Mouse (Mus musculus) lung, embryonic 14.5 days (tissue): ENCODE results near the gene Styk1. TPM values are rescaled to one million over a fixed set of nuclear protein-coding genes. Genes with fewer than 3 reads are reported as not detected.
A peak's percentile ranks its signal among the peaks of the same experiment; 100 is the strongest.

Source experiments
- ATAC-seq: fragments of 200-750 bp; cut with Nextera tagmentation; 2 replicates; pipeline ENCODE4 v1.8.0; 2017; ENCODE audit warnings: mild to moderate bottlenecking, moderate TSS enrichment, moderate library complexity; ENCODE audit not compliant: insufficient read depth
- DNase-seq: peaks from one replicate; pipeline ENCODE4 v3.0.0-alpha.2; 2015
- H3K27ac ChIP-seq: fragments of 300-500 bp; sonication (generic); 2 replicates; pipeline ENCODE4 v1.5.1; 2014; ENCODE audit warnings: low read depth, mild to moderate bottlenecking, moderate library complexity
- H3K27me3 ChIP-seq: fragments of 300-500 bp; sonication (generic); 2 replicates; pipeline ENCODE4 v1.6.1; 2014; ENCODE audit warnings: low read length, control low read depth; ENCODE audit not compliant: insufficient read depth
- H3K36me3 ChIP-seq: fragments of 300-500 bp; sonication (generic); 2 replicates; pipeline ENCODE4 v1.6.1; 2014; ENCODE audit warnings: control low read depth; ENCODE audit not compliant: insufficient read depth
- H3K4me1 ChIP-seq: fragments of 300-500 bp; sonication (generic); 2 replicates; pipeline ENCODE4 v1.6.1; 2014; ENCODE audit warnings: antibody characterized with exemption, control low read depth; ENCODE audit not compliant: insufficient read depth
- H3K4me2 ChIP-seq: fragments of 300-500 bp; sonication (generic); 2 replicates; pipeline ENCODE4 v1.6.1; 2014; ENCODE audit warnings: mild to moderate bottlenecking
- H3K4me3 ChIP-seq: fragments of 300-500 bp; sonication (generic); 2 replicates; pipeline ENCODE4 v1.5.1; 2014; ENCODE audit warnings: low read depth, low read length
- H3K9ac ChIP-seq: fragments of 300-500 bp; sonication (generic); 2 replicates; pipeline ENCODE4 v1.6.1; 2014
- H3K9me3 ChIP-seq: fragments of 300-500 bp; sonication (generic); 2 replicates; pipeline ENCODE4 v1.6.1; 2016; ENCODE audit warnings: low read depth, low read length, control low read depth
- CTCF ChIP-seq: IDR thresholded peaks from 2 replicates; pipeline ENCODE4 v1.5.1; 2016; ENCODE audit warnings: antibody characterized with exemption, low read depth
- WGBS: fragments of 180-500 bp; shearing (Covaris S2); extraction: QIAGEN DNeasy Blood & Tissue Kit; methylation state at CpG from one replicate; pipeline ENCODE4 v1.1.7; 2014; 5-methylcytosine and 5-hydroxymethylcytosine counted together
- polyA plus RNA-seq: library from polyadenylated mRNA; unstranded; fragments of >200 nt; fragmentation: Nextera tagmentation; extraction: Ambion mirVana; gene quantifications from 2 replicates; pipeline ENCODE4 v1.2.1, GENCODE M21; 2014

The Styk1 gene
- polyA plus RNA-seq, 1 experiment from 2014 or later, result 1.7 TPM

- Histone ChIP-seq H3K9ac (no peak overlapping the region), H3K4me3 (no peak overlapping the region), H3K27me3 (no peaks in the 10 kb centered on the region), H3K27ac (no peak overlapping the region), H3K36me3 (no peaks in the 10 kb centered on the region), H3K4me2 (no peak overlapping the region), H3K4me1 (no peaks in the 10 kb centered on the region), H3K9me3 (no peaks in the 10 kb centered on the region)
- WGBS, result 72% methylated on average over 7 of the region's 7 CpGs
- TF ChIP-seq CTCF, result no peak
- ATAC-seq (peak; percentile 75), DNase-seq (peak; percentile 30)
Observed at GRCm38 (mm10) chr6:131316155-131317101, 37.0 kb downstream of the Styk1 start.

- DNase-seq (no peak), ATAC-seq (no peak)
- H3K4me1 ChIP-seq, result no peaks in the 10 kb centered on the region
- TF ChIP-seq CTCF, result no peak
- H3K9ac ChIP-seq, result no peak overlapping the region
- no peak overlapping the region for H3K4me2 ChIP-seq
- WGBS, result 44% methylated on average over 3 of the region's 3 CpGs
- H3K4me3 ChIP-seq, result no peak overlapping the region
- H3K27me3 ChIP-seq, result no peaks in the 10 kb centered on the region
- no peak overlapping the region for H3K27ac ChIP-seq
- H3K36me3 ChIP-seq, result no peaks in the 10 kb centered on the region
- H3K9me3 ChIP-seq, result no peaks in the 10 kb centered on the region
Observed at GRCm38 (mm10) chr6:131308031-131308430, 45.4 kb downstream of the Styk1 start.

GRCm38 (mm10) chr6:131304776-131305175 is 48.6 kb downstream of the Styk1 start:
- Histone ChIP-seq H3K27me3 (no peaks in the 10 kb centered on the region), H3K4me3 (no peak overlapping the region), H3K9ac (no peak overlapping the region), H3K9me3 (no peaks in the 10 kb centered on the region), H3K4me2 (no peak overlapping the region), H3K4me1 (no peaks in the 10 kb centered on the region), H3K36me3 (no peaks in the 10 kb centered on the region), H3K27ac (no peak overlapping the region)
- ATAC-seq, result no peak
- no peak for TF ChIP-seq CTCF
- DNase-seq, result no peak
- 39% methylated on average over 3 of the region's 3 CpGs for WGBS

GRCm38 (mm10) chr6:131298531-131298930 is 54.9 kb downstream of the Styk1 start:
- H3K27ac ChIP-seq, result no peak overlapping the region
- TF ChIP-seq CTCF, result no peak
- no peak overlapping the region for H3K9ac ChIP-seq
- H3K4me1 ChIP-seq, result no peaks in the 10 kb centered on the region
- H3K9me3 ChIP-seq, result no peaks in the 10 kb centered on the region
- no peak overlapping the region for H3K4me2 ChIP-seq
- no peak for DNase-seq
- H3K27me3 ChIP-seq, result no peaks in the 10 kb centered on the region
- ATAC-seq, result no peak
- no peaks in the 10 kb centered on the region for H3K36me3 ChIP-seq
- H3K4me3 ChIP-seq, result no peak overlapping the region

- H3K4me1 ChIP-seq, result 0 out of 2 replicates have a peak, but pooled peaks cover 3% of the 10 kb centered on the region
- ATAC-seq, result no peak
- 73% methylated on average over 5 of the region's 5 CpGs for WGBS
- H3K9ac ChIP-seq, result no peak overlapping the region
- no peak for DNase-seq
- H3K27ac ChIP-seq, result no peak overlapping the region
- H3K9me3 ChIP-seq, result no peaks in the 10 kb centered on the region
- TF ChIP-seq CTCF, result no peak
- no peaks in the 10 kb centered on the region for H3K27me3 ChIP-seq
- no peak overlapping the region for H3K4me2 ChIP-seq
- no peak overlapping the region for H3K4me3 ChIP-seq
- H3K36me3 ChIP-seq, result no peaks in the 10 kb centered on the region
Observed at GRCm38 (mm10) chr6:131294435-131295112, 58.8 kb downstream of the Styk1 start.

GRCm38 (mm10) chr6:131293916-131294315 is 59.5 kb downstream of the Styk1 start:
- 0 out of 2 replicates have a peak, but pooled peaks cover 3% of the 10 kb centered on the region for H3K4me1 ChIP-seq
- WGBS, result 84% methylated on average over 5 of the region's 5 CpGs
- no peak for TF ChIP-seq CTCF
- DNase-seq (no peak), ATAC-seq (no peak)
- H3K27me3 ChIP-seq, result no peaks in the 10 kb centered on the region
- no peak overlapping the region for H3K27ac ChIP-seq
- H3K36me3 ChIP-seq, result no peaks in the 10 kb centered on the region
- H3K9me3 ChIP-seq, result no peaks in the 10 kb centered on the region
- H3K4me2 ChIP-seq, result peak overlapping the region; percentile 61; the same call in 1 of the 2 replicates
- H3K4me3 ChIP-seq, result no peak overlapping the region
- H3K9ac ChIP-seq, result no peak overlapping the region
